Mouse (Mus musculus) brown adipose tissue, adult 24 weeks (tissue): Measurements from ENCODE around the gene Prdm16. TPM values are rescaled to one million over a fixed set of nuclear protein-coding genes. Genes with fewer than 3 reads are reported as not detected.
A peak's percentile ranks its signal among the peaks of the same experiment; 100 is the strongest.

ENCODE experiments used
- H3K27ac ChIP-seq: fragments of 200-500 bp; replicated peaks from 2 replicates; pipeline ENCODE4 v1.5.1; 2012; ENCODE audit warnings: low read depth, mild to moderate bottlenecking, low read length
- H3K4me1 ChIP-seq: fragments of 200-500 bp; 2 replicates; pipeline ENCODE4 v1.6.1; 2012; ENCODE audit warnings: low read length, mixed read lengths; ENCODE audit not compliant: control insufficient read depth, insufficient read depth, insufficient read length
- H3K4me3 ChIP-seq: fragments of 200-500 bp; 2 replicates; pipeline ENCODE4 v1.5.1; 2012; ENCODE audit warnings: low read depth, mild to moderate bottlenecking, low read length, moderate library complexity; ENCODE audit not compliant: insufficient read depth
- polyA plus RNA-seq: library from polyadenylated mRNA; stranded (reverse); fragments of >200 nt; gene quantifications from 2 replicates; pipeline ENCODE4 v1.2.4, GENCODE M21; 2012; ENCODE audit not compliant: missing spikeins, insufficient read depth, insufficient read length

Prdm16 gene
- polyA plus RNA-seq, 1 experiment: 10.2 TPM

- peak overlapping the region; percentile 62 for H3K4me3 ChIP-seq
- H3K4me1 ChIP-seq: peaks cover 2% of the 10 kb centered on the region; the same call in 1 of the 2 replicates
- peak overlapping the region; percentile 85 for H3K27ac ChIP-seq
Observed at GRCm38 (mm10) chr4:154634001-154634400, 2.7 kb downstream of the Prdm16 start.

- H3K4me3 ChIP-seq: peak overlapping the region; percentile 62
- peaks cover 2% of the 10 kb centered on the region; the same call in 1 of the 2 replicates for H3K4me1 ChIP-seq
- peak overlapping the region; percentile 85 for H3K27ac ChIP-seq
Observed at GRCm38 (mm10) chr4:154632800-154633764, 3.6 kb downstream of the Prdm16 start.

GRCm38 (mm10) chr4:154630763-154631162 lies 5.9 kb downstream of the Prdm16 start:
- no peak overlapping the region for H3K27ac ChIP-seq

GRCm38 (mm10) chr4:154627419-154628142 lies 9.1 kb downstream of the Prdm16 start:
- Histone ChIP-seq H3K4me1 (peaks cover 19% of the 10 kb centered on the region), H3K4me3 (no peak overlapping the region), H3K27ac (no peak overlapping the region; the same call in 1 of the 2 replicates)

More at GRCm38 (mm10) chr4:154630763-154631162, 5.9 kb downstream of the Prdm16 start:
- no peak overlapping the region for H3K4me3 ChIP-seq
- peaks cover 10% of the 10 kb centered on the region for H3K4me1 ChIP-seq

GRCm38 (mm10) chr4:154626282-154626681 lies 10.4 kb downstream of the Prdm16 start:
- no peak overlapping the region for H3K4me3 ChIP-seq
- H3K27ac ChIP-seq: no peak overlapping the region; the same call in 1 of the 2 replicates
- H3K4me1 ChIP-seq: peaks cover 23% of the 10 kb centered on the region

GRCm38 (mm10) chr4:154625710-154626109 lies 11.0 kb downstream of the Prdm16 start:
- Histone ChIP-seq H3K4me1 (peaks cover 21% of the 10 kb centered on the region), H3K27ac (no peak overlapping the region), H3K4me3 (no peak overlapping the region)

GRCm38 (mm10) chr4:154623241-154623640 lies 13.4 kb downstream of the Prdm16 start:
- no peak overlapping the region for H3K27ac ChIP-seq

GRCm38 (mm10) chr4:154622521-154622920 lies 14.2 kb downstream of the Prdm16 start:
- Histone ChIP-seq H3K4me3 (no peak overlapping the region), H3K27ac (no peak overlapping the region), H3K4me1 (peaks cover 26% of the 10 kb centered on the region)

More at GRCm38 (mm10) chr4:154623241-154623640, 13.4 kb downstream of the Prdm16 start:
- H3K4me1 ChIP-seq: peaks cover 21% of the 10 kb centered on the region
- no peak overlapping the region for H3K4me3 ChIP-seq

GRCm38 (mm10) chr4:154611167-154611566 lies 25.5 kb downstream of the Prdm16 start:
- no peak overlapping the region for H3K27ac ChIP-seq

GRCm38 (mm10) chr4:154607724-154608123 lies 28.9 kb downstream of the Prdm16 start:
- H3K4me1 ChIP-seq: peaks cover 9% of the 10 kb centered on the region; the same call in 1 of the 2 replicates
- no peak overlapping the region for H3K27ac ChIP-seq
- H3K4me3 ChIP-seq: no peak overlapping the region

More at GRCm38 (mm10) chr4:154611167-154611566, 25.5 kb downstream of the Prdm16 start:
- H3K4me1 ChIP-seq: peaks cover 6% of the 10 kb centered on the region; the same call in 1 of the 2 replicates
- no peak overlapping the region for H3K4me3 ChIP-seq

- Histone ChIP-seq H3K27ac (no peak overlapping the region), H3K4me3 (no peak overlapping the region)
Observed at GRCm38 (mm10) chr4:154604442-154604830, 32.2 kb downstream of the Prdm16 start.

GRCm38 (mm10) chr4:154603663-154604441 lies 32.8 kb downstream of the Prdm16 start:
- Histone ChIP-seq H3K4me3 (no peak overlapping the region), H3K27ac (no peak overlapping the region), H3K4me1 (peaks cover 7% of the 10 kb centered on the region)

More at GRCm38 (mm10) chr4:154604442-154604830, 32.2 kb downstream of the Prdm16 start:
- peaks cover 7% of the 10 kb centered on the region for H3K4me1 ChIP-seq

GRCm38 (mm10) chr4:154602409-154602808 lies 34.3 kb downstream of the Prdm16 start:
- Histone ChIP-seq H3K4me1 (peaks cover 20% of the 10 kb centered on the region), H3K27ac (no peak overlapping the region), H3K4me3 (no peak overlapping the region)

GRCm38 (mm10) chr4:154601006-154601405 lies 35.7 kb downstream of the Prdm16 start:
- Histone ChIP-seq H3K4me1 (peaks cover 29% of the 10 kb centered on the region), H3K27ac (no peak overlapping the region), H3K4me3 (no peak overlapping the region)
